Mouse (Mus musculus) ovary, adult 10 weeks (tissue): ENCODE data around the gene Ubxn1. TPM values are rescaled to one million over a fixed set of nuclear protein-coding genes. Genes with fewer than 3 reads are reported as not detected.

Experiments
- polyA plus RNA-seq: library from polyadenylated mRNA; stranded (reverse); fragments of 350-450 nt; fragmentation: Illumina TruSeq; extraction: RNeasy Lipid Tissue Mini Kit (QIAGEN cat#74804); gene quantifications from one replicate; pipeline ENCODE4 v1.2.3, GENCODE M21; 2014

The Ubxn1 gene
- polyA plus RNA-seq = 15.6 TPM

DNA sequence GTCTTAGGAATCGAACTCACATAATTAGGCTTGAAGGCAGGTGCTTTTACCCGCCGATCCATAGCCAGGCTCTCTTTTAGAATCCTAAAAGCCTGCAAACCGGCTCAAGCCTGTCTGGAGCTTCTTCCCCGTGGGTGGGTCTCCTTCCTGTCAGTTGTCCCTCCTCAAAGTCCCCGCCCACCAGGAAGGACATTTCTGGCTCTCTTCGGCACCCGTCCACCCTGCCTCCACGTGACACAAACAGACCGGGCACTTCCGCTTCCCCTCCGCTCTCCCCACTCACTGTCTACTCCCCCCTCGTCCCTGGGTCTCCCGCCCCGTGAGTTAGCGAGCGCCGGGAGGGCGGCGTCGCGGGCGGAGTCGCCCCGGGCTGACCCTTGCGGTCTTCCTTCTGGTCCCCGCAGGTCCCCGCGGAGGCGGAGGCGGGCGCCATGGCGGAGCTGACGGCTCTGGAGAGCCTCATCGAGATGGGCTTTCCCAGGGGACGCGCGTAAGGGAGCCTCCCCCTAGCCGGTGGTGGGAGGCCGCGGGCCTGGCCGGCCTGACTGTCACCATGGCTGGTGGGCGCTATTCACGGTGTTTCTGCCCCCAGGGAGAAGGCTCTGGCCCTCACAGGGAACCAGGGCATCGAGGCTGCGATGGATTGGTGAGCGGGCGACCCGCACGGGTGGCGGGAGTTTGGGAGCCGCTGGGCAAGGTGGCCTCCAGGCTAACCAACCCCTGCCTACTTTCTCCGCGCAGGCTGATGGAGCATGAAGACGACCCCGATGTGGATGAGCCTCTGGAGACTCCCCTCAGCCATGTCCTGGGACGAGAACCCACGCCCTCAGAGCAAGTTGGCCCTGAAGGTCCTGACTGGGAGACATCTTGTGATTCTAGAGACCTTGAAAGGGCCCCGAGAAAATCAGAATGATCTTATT is at the start of gene Ubxn1:
TSS of gene Ubxn1 (plus strand) at position 230 of the 920 bp plus-strand sequence.

DNA sequence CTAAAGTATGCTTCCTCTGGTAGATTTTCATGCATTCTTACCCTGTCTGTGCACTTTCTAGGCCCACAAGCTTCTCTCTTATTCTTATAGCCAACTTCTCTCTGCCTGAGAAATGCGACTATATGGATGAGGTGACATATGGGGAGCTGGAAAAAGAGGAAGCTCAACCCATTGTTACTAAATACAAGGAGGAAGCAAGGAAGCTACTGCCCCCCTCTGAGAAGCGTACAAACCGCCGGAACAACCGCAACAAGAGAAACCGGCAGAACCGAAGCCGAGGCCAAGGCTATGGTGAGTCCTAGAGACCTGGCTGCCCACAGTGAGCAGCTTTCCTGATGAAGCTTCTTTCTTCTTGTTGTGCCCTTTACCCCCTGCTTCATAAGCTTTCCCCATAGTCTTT is 41.6 kb upstream of the Ubxn1 start, which contains the start of gene AC129217.1:
TSS of gene AC129217.1 (plus strand) at position 114 of the 400 bp plus-strand sequence.

DNA sequence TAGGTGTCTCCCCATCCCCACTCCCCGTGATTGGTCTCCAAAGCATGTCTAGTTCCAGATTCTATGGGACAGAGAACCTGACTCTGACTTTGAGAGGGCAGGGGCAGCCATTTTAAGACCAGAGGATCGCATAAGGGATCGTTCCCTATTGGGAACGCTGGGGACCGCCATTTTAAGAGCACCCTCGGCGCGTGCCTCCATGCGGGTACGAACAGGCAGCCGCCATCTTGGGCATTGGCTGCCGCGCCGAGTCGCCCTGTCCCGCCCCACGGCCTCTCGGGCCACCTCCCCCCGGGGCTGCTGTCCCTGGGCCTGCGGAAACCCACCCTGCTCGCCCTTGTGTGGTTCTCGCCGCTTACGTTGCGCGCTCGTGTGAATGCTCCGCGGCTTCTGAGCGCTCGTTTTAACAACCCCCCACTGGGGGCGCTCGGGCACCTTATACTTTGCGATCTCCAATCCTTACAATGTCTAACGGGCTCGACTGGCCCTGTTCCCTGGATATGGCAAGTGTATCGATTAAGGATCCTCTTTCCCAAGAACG is 34.0 kb upstream of the Ubxn1 start, which contains the start of gene Bscl2:
TSS of gene Bscl2 (plus strand) at position 217 of the 541 bp plus-strand sequence.

DNA sequence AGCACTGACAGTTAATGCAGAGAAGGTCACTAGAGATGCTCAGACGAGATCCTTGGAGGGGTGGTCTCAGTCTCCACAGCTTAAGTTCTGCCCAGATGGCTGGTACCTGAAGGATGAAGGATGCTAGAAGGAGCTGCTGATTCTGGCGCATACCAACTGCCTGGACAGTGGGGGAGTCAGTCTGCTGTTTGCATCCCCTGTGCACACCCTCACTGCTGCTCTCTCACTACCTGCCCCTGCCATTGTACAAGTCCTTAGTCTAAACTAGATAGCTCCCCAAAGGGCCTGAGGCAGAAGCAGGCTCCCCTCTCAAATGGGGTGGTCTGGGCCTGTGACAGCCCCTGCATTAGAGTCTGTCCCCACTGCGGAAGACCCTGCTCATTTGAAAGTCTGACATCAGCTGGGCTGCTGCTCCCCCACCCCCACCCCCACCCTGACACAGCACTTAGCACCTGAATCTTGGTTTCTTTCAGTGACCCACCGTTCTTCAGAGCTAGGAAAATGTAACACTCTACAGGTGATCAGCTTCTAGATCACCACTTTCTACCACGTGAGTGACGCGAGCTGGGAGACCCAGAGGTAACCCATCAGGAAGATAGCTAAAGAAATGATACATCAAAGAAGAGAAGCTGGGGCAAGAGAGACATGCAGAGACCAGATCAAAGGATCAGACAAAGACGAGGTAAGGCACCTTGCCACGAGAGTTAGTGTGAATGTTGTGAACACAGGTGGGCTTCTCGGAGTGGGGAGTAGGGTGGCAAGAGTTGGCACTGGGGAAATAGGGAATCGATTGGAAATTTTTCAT is 32.0 kb upstream of the Ubxn1 start, which contains the start of gene Gng3:
TSS of gene Gng3 (minus strand) at position 92 of the 805 bp plus-strand sequence.

DNA sequence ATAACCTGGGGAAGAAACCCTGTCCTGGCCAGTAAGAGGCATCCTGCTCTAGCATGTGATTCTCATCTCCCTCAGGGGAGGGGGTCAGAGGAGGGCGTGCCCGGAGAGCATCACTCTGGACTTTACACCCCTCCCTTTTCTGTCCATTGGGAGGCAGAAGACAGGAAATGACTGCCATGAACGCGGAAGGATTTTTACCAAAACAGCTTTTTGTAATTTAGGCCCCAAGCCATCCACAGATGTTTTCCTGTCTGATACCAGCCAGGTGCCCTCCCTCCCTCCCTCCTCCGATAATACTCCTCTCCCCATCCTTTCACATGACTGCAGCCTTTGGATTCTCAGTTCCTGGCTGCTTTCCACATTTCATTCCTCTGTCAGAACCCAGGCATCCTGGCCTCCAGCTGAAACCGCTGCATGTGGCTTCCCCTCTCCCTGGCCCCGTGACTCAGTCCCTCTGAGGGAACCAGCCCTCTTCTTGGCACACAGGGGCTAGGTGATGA is 20.8 kb upstream of the Ubxn1 start, which contains the start of gene Lrrn4cl:
TSS of gene Lrrn4cl (plus strand) at position 367 of the 500 bp plus-strand sequence.

DNA sequence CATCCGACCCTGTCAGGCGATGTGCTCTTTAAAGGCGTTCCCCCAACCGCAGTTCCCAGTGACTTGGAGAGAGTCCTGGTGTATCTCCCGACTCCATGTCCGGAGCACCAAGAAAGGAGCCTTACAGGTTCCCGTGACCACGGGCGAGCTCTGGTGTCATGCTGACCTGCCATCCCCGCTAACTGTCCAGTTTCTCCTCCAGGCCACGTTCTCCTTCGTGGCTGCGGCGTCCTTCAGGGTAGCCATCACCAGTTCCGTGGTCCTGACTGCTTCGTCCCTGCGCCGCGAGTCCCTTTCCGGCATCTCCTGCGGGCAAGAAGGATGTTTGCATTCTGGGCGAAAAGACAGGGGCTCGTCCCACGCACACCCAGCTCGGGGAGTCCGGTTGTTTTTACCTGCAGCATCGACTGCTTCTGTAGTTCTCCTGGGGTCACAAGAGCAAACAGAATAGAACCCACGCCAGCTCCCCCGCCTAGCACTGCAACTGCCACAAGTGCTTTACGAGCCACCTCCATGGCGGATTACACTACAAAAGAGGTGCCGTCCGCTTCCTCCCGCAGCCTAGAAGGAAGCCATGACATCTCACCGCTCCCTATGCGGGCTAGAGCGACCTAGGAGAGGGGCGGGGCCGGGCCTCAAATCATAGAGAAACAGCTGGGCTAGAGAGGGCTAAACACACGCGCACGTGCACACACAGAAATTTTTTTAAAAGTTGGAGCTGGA is 9.2 kb downstream of the Ubxn1 start, which contains the start of gene Uqcc3:
TSS of gene Uqcc3 (minus strand) at position 613 of the 723 bp plus-strand sequence.

DNA sequence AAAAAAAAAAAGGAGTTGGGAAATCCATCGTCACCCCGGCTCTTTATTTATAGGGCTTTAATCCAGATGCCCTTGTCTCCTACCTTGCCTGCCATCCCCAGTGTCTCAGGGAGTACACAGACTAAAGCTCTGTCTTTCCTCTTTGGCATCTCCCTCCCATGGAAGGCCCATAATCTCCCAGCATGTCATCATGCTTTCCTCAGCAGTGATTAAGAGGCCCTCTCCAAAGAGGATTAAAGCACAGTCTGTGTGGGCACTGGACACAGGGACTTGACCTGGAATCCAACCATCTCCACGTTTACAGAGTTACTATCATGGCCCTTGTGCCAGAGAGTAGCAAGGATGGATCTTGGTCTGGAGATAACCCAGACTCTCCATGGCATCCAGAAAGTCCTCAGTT is 12.3 kb downstream of the Ubxn1 start, which contains the start of the genes Lbhd1 and Gm49403:
TSS of gene Lbhd1 (plus strand) at position 117 of the 400 bp plus-strand sequence.
TSS of gene Gm49403 (plus strand) at position 315 of the 400 bp plus-strand sequence.

DNA sequence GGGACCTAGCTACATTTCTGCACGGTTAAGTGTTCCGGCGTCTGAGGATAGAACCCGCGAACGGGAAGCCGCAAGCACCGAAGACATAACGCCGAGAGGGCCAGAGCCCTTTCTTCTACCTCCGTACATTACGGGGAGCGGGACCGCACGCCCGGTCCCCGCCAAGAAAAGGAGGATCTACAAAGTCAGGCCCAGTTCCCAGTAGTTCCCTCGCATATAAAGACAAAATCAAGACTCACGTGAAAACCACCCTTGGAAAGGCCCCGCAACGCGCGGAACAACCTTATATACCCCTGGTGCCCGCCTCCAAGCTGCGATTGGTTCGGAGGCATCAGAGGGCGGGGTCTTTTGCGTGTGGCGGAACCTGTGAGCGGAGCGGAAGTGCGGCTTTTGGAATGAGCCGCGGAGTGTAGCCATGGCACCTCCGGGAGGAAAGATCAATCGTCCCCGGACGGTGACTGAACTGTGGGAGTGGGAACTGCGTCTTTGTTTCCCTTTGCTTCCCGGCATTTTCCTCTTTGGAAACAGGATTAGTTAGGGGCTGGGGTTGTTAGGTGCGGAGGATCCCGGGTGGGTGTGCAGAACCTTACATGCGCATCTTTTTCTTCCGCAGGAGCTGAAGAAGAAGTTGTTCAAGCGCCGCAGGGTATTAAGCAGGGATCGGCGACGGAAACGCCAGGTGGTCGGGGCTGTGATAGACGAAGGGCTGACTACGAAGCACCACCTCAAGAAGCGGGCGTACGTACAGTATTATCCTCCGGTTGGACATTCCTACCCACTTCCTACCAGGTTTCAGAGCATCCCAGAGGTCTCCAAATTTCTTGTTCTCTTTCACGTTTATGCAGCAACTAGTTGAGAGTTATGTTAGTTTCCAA is 17.5 kb downstream of the Ubxn1 start, which contains the start of the genes 1810009A15Rik and Gm49416:
TSS of gene 1810009A15Rik (plus strand) at position 343 of the 875 bp plus-strand sequence.
TSS of gene Gm49416 (plus strand) at position 416 of the 875 bp plus-strand sequence.

DNA sequence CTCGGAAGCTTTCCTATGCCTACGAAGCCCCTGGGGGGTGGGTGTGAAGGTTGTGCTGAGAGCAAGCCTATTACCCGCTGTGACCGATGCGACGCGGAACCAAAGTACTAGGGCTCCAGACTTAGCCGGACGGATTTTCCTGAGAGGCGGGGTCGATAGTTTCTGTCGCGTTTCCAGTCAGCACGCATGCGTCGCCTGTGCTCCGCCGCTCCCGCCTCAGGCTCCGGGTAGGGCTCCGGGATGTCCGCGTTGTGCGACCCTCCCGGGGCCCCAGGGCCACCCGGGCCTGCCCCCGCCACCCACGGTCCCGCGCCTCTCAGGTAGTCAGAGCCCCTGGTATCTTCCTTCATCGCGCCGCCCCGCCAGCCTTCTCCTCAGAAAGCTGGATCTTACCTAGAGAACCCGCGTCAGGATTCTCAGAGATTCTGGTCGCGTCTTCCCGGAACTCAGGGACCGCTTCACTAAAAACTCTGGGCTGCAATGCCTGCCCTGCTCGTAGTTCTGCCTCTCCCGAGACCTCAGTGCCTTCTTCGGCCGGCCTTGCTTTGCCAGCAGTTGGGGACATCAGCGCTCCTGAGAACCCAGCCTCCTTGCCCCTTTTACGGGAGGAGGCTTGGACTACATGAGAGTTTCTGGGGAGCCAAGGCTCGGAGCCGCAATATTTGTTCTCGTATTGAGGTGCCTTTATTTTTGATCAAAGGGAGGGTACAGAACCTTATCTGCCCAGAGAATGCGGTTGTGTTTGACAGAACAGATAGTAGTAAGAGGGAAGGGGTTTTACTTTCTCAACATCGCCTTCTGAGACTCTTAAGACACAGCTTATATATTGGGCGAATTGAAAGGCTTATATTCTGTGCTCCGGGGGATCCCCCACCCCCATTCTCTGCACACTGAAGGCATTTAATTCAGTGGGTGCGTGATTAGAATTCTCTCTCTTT is 21.8 kb downstream of the Ubxn1 start, which contains the start of gene Ints5:
TSS of gene Ints5 (plus strand) at position 177 of the 938 bp plus-strand sequence.

DNA sequence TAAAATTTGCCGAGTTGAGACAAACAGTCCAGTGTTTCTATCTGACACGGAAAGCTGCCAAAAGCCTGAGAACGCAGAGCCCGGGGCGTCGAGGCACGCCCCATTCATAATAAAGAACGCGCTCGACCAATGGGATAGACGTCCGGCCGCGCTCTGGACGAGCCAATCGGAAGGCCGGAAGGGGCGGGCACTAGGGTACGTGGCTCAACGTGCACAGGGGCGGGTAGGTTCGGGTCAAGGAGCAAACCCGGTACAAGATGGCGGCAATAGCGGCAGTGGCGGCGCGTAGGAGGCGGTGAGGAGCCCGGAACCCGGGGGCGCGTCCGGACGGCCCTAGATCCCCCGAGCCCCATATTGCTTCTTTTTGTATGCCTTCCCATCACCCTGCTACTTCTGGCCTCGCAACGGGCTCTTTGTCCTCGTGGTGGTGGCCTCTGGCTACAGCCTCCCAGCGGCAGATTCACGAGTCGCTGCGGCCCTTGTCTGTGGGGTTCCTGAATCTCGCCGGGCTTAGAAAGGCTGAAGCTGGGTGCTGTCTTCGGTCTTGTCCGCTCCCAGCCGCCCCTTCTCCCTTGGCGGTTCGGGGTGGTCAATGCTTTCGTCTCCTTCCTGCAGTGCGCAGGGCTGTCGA is 26.7 kb downstream of the Ubxn1 start, which contains the start of gene Ganab:
TSS of gene Ganab (plus strand) at position 207 of the 631 bp plus-strand sequence.

DNA sequence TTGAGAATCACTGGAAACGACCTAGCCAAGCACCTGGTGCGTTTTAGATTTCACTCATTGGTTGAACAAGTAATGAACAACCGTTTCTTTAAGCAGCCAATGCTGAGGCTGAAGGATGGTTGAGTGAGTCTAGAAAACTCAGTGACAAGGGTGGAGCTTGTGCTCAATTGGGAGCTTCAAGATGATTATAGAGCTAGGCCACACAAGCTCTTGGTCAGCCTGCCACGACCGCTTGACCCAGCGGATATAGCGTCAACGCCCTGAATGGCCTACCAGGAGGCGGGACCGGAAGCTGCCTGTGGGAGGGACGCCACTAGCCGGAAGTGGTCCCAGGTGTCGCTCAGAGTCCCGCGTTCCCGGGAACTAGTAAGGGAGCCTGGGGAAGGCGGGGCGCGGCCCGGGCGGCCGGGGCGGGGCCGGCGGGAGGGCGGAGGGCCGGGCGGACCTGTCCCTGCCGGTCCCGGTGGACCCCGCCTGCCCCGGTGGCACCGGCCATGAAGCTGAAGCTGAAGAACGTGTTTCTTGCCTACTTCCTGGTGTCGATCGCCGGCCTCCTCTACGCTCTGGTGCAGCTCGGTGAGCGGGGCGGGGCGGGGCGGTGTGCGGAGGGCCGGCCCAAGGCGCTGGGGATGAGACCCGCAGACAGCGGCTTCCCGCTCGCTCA is 48.9 kb downstream of the Ubxn1 start, which contains the start of gene B3gat3:
TSS of gene B3gat3 (plus strand) at position 302 of the 664 bp plus-strand sequence.

Other genes with a start within 250 kb of the Ubxn1 start
- not detected for gene Chrm1, start 207.7 kb upstream of the Ubxn1 start, polyA plus RNA-seq
- 233 TPM for gene Slc3a2, start 148.1 kb upstream of the Ubxn1 start, polyA plus RNA-seq
- 11.1 TPM for gene Wdr74, start 135.7 kb upstream of the Ubxn1 start, polyA plus RNA-seq
- gene 1700092M07Rik, start 130.8 kb upstream of the Ubxn1 start, polyA plus RNA-seq = not detected
- 65.4 TPM for gene Stx5a, start 130.1 kb upstream of the Ubxn1 start, polyA plus RNA-seq
- 63.1 TPM for gene Nxf1, start 114.4 kb upstream of the Ubxn1 start, polyA plus RNA-seq
- gene Tmem223, start 100.5 kb upstream of the Ubxn1 start, polyA plus RNA-seq = 26.6 TPM
- gene Tmem179b, start 97.0 kb upstream of the Ubxn1 start, polyA plus RNA-seq = 29.5 TPM
- gene Taf6l, start 85.1 kb upstream of the Ubxn1 start, polyA plus RNA-seq = 1.2 TPM
- 64.4 TPM for gene Polr2g, start 72.9 kb upstream of the Ubxn1 start, polyA plus RNA-seq
- gene Zbtb3, start 68.9 kb upstream of the Ubxn1 start, polyA plus RNA-seq = not detected
- 110 TPM for gene Ttc9c, start 52.2 kb upstream of the Ubxn1 start, polyA plus RNA-seq
- 169 TPM for gene Hnrnpul2, start 51.5 kb upstream of the Ubxn1 start, polyA plus RNA-seq
- 3.6 TPM for gene AC129217.1, start 41.7 kb upstream of the Ubxn1 start, polyA plus RNA-seq
- gene Bscl2, start 34.0 kb upstream of the Ubxn1 start, polyA plus RNA-seq = 25.1 TPM
- gene Gng3, start 32.3 kb upstream of the Ubxn1 start, polyA plus RNA-seq = 0.57 TPM
- 10.2 TPM for gene Lrrn4cl, start 20.7 kb upstream of the Ubxn1 start, polyA plus RNA-seq
- 2.8 TPM for gene Uqcc3, start 9.4 kb downstream of the Ubxn1 start, polyA plus RNA-seq
- gene Lbhd1, start 12.2 kb downstream of the Ubxn1 start, polyA plus RNA-seq = 51.7 TPM
- not detected for gene Gm49403, start 12.4 kb downstream of the Ubxn1 start, polyA plus RNA-seq
- 17.4 TPM for gene 1810009A15Rik, start 17.4 kb downstream of the Ubxn1 start, polyA plus RNA-seq
- not detected for gene Gm49416, start 17.4 kb downstream of the Ubxn1 start, polyA plus RNA-seq
- gene Ints5, start 21.5 kb downstream of the Ubxn1 start, polyA plus RNA-seq = 1.3 TPM
- gene Ganab, start 26.6 kb downstream of the Ubxn1 start, polyA plus RNA-seq = 88.1 TPM
- 6.5 TPM for gene B3gat3, start 48.9 kb downstream of the Ubxn1 start, polyA plus RNA-seq
- gene Rom1, start 57.9 kb downstream of the Ubxn1 start, polyA plus RNA-seq = 0.60 TPM
- gene Eml3, start 58.1 kb downstream of the Ubxn1 start, polyA plus RNA-seq = 3.0 TPM
- 93.8 TPM for gene Mta2, start 70.4 kb downstream of the Ubxn1 start, polyA plus RNA-seq
- 2.3 TPM for gene Tut1, start 82.4 kb downstream of the Ubxn1 start, polyA plus RNA-seq
- 118 TPM for gene Eef1g, start 95.5 kb downstream of the Ubxn1 start, polyA plus RNA-seq
- gene Ahnak, start 117.8 kb downstream of the Ubxn1 start, polyA plus RNA-seq = 70.1 TPM
- gene Scgb1a1, start 216.5 kb downstream of the Ubxn1 start, polyA plus RNA-seq = 1.4 TPM